23 mouse cellular contexts compared by ENCODE assay signal in the genomic region with DNA sequence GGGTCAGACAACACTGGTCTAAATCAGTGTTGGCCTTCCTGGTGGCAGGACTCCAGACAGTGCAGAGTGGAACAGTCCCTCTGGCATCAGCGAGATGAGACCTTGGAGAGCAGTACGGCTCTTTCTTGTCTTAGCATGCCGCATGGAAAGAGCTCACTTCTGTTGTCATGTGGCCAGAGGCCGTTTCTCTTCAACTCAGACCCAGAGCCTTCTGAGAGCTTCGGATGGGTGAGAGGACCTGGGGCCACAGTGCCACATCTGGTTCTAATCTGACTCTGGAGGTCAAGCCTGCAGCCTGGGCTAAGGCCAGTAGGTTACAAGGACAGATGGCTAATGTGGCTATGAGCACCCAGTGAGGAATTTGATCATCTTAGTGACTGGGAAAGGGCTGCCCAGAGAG. TPM values are rescaled to one million over a fixed set of nuclear protein-coding genes. Genes with fewer than 3 reads are reported as not detected.
DNase-seq lines count a peak whose midpoint lies in the region; ATAC-seq lines count a peak whose summit lies in the region.
"Had no signal": no experiment of that assay in that cellular context is flagged by ENCODE, and none has a peak within 500 bp of the region (broad histone marks: within the 10 kb centered on the region; RNA-seq: fewer than 3 reads in every experiment).

No protein-coding gene starts in this region.

- 71% methylated on average over 5 of the region's 5 CpGs for WGBS in forebrain, embryonic 10.5 days
- 89% methylated on average over 5 of the region's 5 CpGs for WGBS in forebrain, embryonic 14.5 days

- ATAC-seq in forebrain, embryonic 14.5 days: no peak
- ATAC-seq in frontal cortex, adult (ENCODE audit: low TSS enrichment): no peak
- ATAC-seq: forebrain, postnatal 0 days had no signal

- H3K4me2 ChIP-seq in forebrain, embryonic 14.5 days (ENCODE audit: low read length): no peak overlapping the region
- H3K4me2 ChIP-seq: embryonic facial prominence, embryonic 12.5 days; heart, embryonic 15.5 days; midbrain, embryonic 12.5 days; stomach, embryonic 15.5 days had no signal

- no peak overlapping the region for H3K9ac ChIP-seq in forebrain, embryonic 14.5 days (ENCODE audit: low read length)
- H3K9ac ChIP-seq: embryonic facial prominence, embryonic 12.5 days; forebrain, postnatal 0 days; heart, embryonic 15.5 days; liver, embryonic 14.5 days; midbrain, embryonic 12.5 days; stomach, embryonic 15.5 days had no signal

- no peaks in the 10 kb centered on the region for H3K9me3 ChIP-seq in forebrain, embryonic 10.5 days
- no peaks in the 10 kb centered on the region for H3K9me3 ChIP-seq in forebrain, embryonic 14.5 days (replicated peaks; ENCODE audit: control insufficient read depth, low read length)
- H3K9me3 ChIP-seq: embryonic facial prominence, embryonic 12.5 days; heart, embryonic 15.5 days; midbrain, embryonic 12.5 days; stomach, embryonic 15.5 days had no signal

- H3K4me1 ChIP-seq in forebrain, embryonic 10.5 days: peaks cover 41% of the 10 kb centered on the region
- no peaks in the 10 kb centered on the region for H3K4me1 ChIP-seq in forebrain, embryonic 14.5 days (ENCODE audit: control insufficient read depth, insufficient read depth, low read length)
- H3K4me1 ChIP-seq: midbrain, embryonic 12.5 days had no signal

- no peaks in the 10 kb centered on the region for H3K27me3 ChIP-seq in forebrain, embryonic 10.5 days (ENCODE audit: poor library complexity, severe bottlenecking)
- H3K27me3 ChIP-seq in forebrain, embryonic 14.5 days (replicated peaks; ENCODE audit: control insufficient read depth, insufficient read depth, low read length): no peaks in the 10 kb centered on the region
- H3K27me3 ChIP-seq: embryonic facial prominence, embryonic 12.5 days; heart, embryonic 15.5 days; stomach, embryonic 15.5 days had no signal

- peaks cover 74% of the 10 kb centered on the region for H3K36me3 ChIP-seq in forebrain, embryonic 10.5 days (replicated peaks)
- peaks cover 69% of the 10 kb centered on the region for H3K36me3 ChIP-seq in forebrain, embryonic 14.5 days (ENCODE audit: control insufficient read depth, insufficient read depth, low read length)

- DNase-seq in forebrain, embryonic 10.5 days (ENCODE audit: extremely low spot score, low spot score): no peak
- no peak for DNase-seq in forebrain, embryonic 14.5 days (ENCODE audit: low spot score)
- DNase-seq in 3134 (ENCODE audit: extremely low read depth, insufficient read length, low spot score): peak; percentile 45
- DNase-seq in adrenal gland, adult 8-10 months: peak; percentile 72
- DNase-seq in embryo, embryonic 11 days: peak; percentile 35
- DNase-seq in left cerebral cortex, adult 11 months (ENCODE audit: low spot score): no peak
- no peak for DNase-seq in right cerebral cortex, postnatal 10 days (ENCODE audit: low spot score in 2 of 2)
- DNase-seq: B cell, adult 2 months; forebrain, postnatal 0 days; gastrocnemius, postnatal 10 days; heart, adult 2 months; kidney, adult 11 months; thymus, adult 18-20 months; thymus, postnatal 4 days had no signal

- H3K27ac ChIP-seq in forebrain, embryonic 10.5 days: peak overlapping the region; percentile 48
- no peak overlapping the region for H3K27ac ChIP-seq in forebrain, embryonic 14.5 days (ENCODE audit: low read depth, low read length)
- H3K27ac ChIP-seq: embryonic facial prominence, embryonic 12.5 days; heart, adult 2 months; heart, embryonic 15.5 days; kidney, postnatal 0 days; liver, embryonic 14.5 days; macrophage; midbrain, embryonic 12.5 days; stomach, embryonic 15.5 days had no signal

- no peak overlapping the region for H3K4me3 ChIP-seq in forebrain, embryonic 10.5 days
- no peak overlapping the region for H3K4me3 ChIP-seq in forebrain, embryonic 14.5 days (ENCODE audit: low read depth, low read length)
- H3K4me3 ChIP-seq: embryonic facial prominence, embryonic 12.5 days; heart, adult 2 months; heart, embryonic 15.5 days; midbrain, embryonic 12.5 days; stomach, embryonic 15.5 days had no signal

RNA-seq across cellular contexts. Expression of a gene that starts 13.2 kb away (rescaled TPM):
- 0.32 and 0.36 TPM in 2 replicates for polyA plus RNA-seq in forebrain, embryonic 10.5 days (2016; fragmentation: Nextera tagmentation; extraction: Ambion mirVana)
- polyA plus RNA-seq in forebrain, embryonic 14.5 days (2014; fragmentation: Nextera tagmentation; extraction: Ambion mirVana): 0.13 and 0.48 TPM in 2 replicates
- total RNA-seq in adrenal gland, adult 8-10 months (2022): 1 to 10 TPM in 2 of 4 experiments, under 1 TPM in 2; 0.49 to 1.9 (median 1.3) TPM
- total RNA-seq: gastrocnemius, postnatal 10 days; heart, adult 2 months; hematopoietic stem cell, adult 5-6 weeks had no signal
- polyA plus RNA-seq: heart, embryonic 15.5 days; liver, embryonic 14.5 days; macrophage had no signal

RNA-seq across cellular contexts. Expression of a gene that starts 23.6 kb away (rescaled TPM):
- 69.8 and 70.4 TPM in 2 replicates for polyA plus RNA-seq in forebrain, embryonic 10.5 days (2016; fragmentation: Nextera tagmentation; extraction: Ambion mirVana)
- polyA plus RNA-seq in forebrain, embryonic 14.5 days (2014; fragmentation: Nextera tagmentation; extraction: Ambion mirVana): 88.6 and 91.9 TPM in 2 replicates
- 10 to 100 TPM; 81.1 to 93.8 (median 85.9) TPM for total RNA-seq in adrenal gland, adult 8-10 months (2022)

RNA-seq across cellular contexts. Expression of a gene that starts 49.0 kb away (rescaled TPM):
- 7.2 and 7.6 TPM in 2 replicates for polyA plus RNA-seq in forebrain, embryonic 10.5 days (2016; fragmentation: Nextera tagmentation; extraction: Ambion mirVana)
- polyA plus RNA-seq in forebrain, embryonic 14.5 days (2014; fragmentation: Nextera tagmentation; extraction: Ambion mirVana): 2.7 and 4.0 TPM in 2 replicates
- total RNA-seq in adrenal gland, adult 8-10 months (2022): 100 to 1,000 TPM in 2 of 4 experiments, 10 to 100 TPM in 2; 80.9 to 133 (median 107) TPM
- polyA plus RNA-seq: macrophage had no signal

Comparison
In these comparisons a context has a peak if more than half of its experiments do, and no peak if none do; other contexts are left out.
1. DNase-seq: peak in 3134 (single experiment), adrenal gland, adult 8-10 months (single experiment) and embryo, embryonic 11 days (single experiment); none in forebrain, embryonic 10.5 days (single experiment), forebrain, embryonic 14.5 days (single experiment), left cerebral cortex, adult 11 months (single experiment) and right cerebral cortex, postnatal 10 days (0 of 2).